Mouse (Mus musculus): ENCODE measurements around the gene Pla2g6. TPM values are rescaled to one million over a fixed set of nuclear protein-coding genes. Genes with fewer than 3 reads are reported as not detected.

The Pla2g6 gene
- polyA plus RNA-seq, 1 experiment: 13.0 TPM

DNA sequence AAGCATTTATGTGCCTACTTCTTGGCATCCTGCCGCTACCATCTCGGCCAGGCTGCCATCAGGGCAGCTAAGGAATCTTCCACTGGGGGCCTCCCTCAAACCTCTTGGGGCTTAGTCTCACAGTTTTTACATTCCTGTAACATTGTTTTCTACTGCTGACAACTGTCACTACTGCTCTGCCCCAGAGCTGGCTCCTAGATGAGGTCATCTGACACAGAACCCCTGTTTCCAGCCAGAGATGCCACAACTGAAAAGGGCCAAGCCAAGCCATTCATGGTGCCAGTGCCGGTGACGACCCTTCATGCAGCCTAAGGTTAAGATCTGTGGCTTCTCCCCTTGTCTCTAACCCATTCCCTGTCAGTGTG lies 4.4 kb downstream of the Pla2g6 start:
- Histone ChIP-seq H3K27ac (ENCODE audit: control insufficient read depth, insufficient read depth, low read depth, low read length, poor library complexity) (peak overlapping the region; percentile 59), H3K4me1 (ENCODE audit: control insufficient read depth, insufficient read depth, low read length) (peaks cover 11% of the 10 kb centered on the region; the same call in 1 of the 2 replicates), H3K4me3 (replicated peaks; ENCODE audit: control insufficient read depth, low read depth, low read length) (no peak overlapping the region)
- no peak for TF ChIP-seq POLR2A (IDR thresholded peaks at IDR 0.05; ENCODE audit: borderline replicate concordance, control insufficient read depth, low read depth, low read length)
- no peak for TF ChIP-seq CTCF (IDR thresholded peaks at IDR 0.05; ENCODE audit: control insufficient read depth, insufficient read depth, low read length)
- WGBS: 52% methylated on average over 4 of the region's 4 CpGs

DNA sequence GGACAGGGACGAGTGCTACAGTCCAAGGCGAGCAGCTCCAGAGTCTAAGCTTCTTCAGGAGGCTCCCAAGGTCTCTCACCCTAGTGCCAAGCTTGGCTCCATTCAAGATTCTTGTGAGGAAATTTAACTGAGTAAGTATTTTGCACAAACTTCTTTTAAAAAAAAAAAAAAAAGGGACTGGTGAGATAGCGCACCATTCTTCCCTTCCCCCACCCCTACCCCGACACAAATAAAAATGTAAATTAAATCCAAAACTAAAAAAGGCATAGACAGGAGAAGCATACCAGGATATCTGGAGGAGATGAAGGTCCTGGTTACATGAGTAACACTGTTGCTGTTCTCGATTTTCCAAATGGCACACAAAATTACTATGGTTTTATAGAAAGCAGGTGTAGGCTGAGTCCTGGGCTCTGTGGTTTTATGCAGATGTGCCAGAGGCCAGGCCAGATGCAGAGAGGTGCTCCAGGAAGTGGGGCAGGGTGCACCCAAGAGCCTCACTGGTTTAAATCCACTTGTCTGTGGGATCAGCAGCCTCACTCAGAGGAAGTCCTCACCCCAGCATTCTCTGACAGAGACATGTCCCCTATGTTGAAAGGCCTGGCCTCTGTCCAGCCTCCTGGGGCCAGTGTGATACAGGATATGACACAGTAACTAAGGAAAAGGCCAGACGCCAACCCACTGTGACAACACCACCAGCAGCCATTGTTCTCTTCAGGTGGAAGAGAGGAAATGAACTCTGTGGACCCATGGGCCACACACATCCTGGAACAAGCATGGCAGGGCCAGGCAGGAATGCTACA lies 5.0 kb downstream of the Pla2g6 start:
- TF ChIP-seq CTCF (IDR thresholded peaks at IDR 0.05; ENCODE audit: control insufficient read depth, insufficient read depth, low read length): no peak
- TF ChIP-seq POLR2A (IDR thresholded peaks at IDR 0.05; ENCODE audit: borderline replicate concordance, control insufficient read depth, low read depth, low read length): no peak
- H3K27ac ChIP-seq (ENCODE audit: control insufficient read depth, insufficient read depth, low read depth, low read length, poor library complexity): peak overlapping the region; percentile 59
- 20% methylated on average over 6 of the region's 6 CpGs for WGBS
- H3K4me1 ChIP-seq (ENCODE audit: control insufficient read depth, insufficient read depth, low read length): peaks cover 11% of the 10 kb centered on the region; the same call in 1 of the 2 replicates
- H3K4me3 ChIP-seq (replicated peaks; ENCODE audit: control insufficient read depth, low read depth, low read length): no peak overlapping the region

DNA sequence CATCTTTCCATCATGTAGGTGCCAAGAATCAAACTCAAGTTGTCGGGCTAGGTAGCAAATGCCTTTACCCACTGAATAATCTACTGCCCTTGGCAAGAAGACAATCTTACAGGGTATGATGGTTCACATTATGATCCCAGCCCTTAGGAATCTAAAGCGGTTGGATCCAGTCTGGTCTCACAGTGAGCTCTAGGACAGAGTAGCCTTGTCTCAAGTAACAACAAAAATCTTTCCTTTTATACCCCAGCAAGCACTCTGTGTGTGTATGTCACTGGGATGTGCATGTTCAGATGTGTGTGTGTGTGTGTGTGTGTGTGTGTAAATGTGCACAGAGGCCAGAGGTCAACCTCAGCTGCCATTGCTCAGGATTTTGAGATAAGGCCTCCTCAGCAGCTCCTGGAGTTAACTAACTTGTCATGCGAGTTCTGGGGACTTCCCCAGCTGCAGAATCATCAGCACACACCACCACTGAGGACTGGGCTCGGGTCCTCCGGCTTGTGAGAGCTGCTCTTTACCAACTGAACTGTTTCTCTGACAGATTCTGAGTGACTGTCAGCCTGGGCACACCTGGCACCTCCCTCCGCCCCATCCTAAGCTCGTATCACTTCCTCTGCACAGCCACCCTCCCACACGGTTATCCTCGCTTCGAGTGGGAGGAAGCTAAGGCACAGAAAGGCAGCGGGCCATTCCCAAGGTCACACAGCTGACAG lies 5.8 kb downstream of the Pla2g6 start:
- WGBS: 34% methylated on average over 11 of the region's 11 CpGs
- peaks cover 11% of the 10 kb centered on the region; the same call in 1 of the 2 replicates for H3K4me1 ChIP-seq (ENCODE audit: control insufficient read depth, insufficient read depth, low read length)

DNA sequence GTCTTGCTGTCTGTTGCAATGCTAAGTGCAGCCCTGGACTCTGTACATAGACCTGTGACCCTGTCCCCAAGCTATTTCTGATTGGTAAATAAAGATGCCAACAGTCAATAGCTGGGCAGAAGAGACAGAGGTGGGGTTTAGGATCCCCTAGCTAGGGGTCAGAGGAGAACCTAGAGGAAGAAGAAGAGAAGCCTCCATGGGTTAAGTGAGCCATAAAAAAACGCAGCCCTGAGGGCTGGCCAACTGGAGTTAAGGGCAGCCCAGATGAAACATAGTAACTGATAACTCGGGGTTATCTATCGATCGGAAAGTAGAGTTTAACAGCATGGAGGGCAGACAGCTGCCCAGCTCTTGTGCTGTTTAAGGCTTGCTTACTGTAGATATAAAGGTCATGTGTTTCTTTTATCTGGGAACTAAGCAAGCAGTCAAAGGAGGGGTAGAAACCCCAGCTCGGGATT lies 6.4 kb downstream of the Pla2g6 start:
- TF ChIP-seq POLR2A (IDR thresholded peaks at IDR 0.05; ENCODE audit: borderline replicate concordance, control insufficient read depth, low read depth, low read length) (no peak), CTCF (IDR thresholded peaks at IDR 0.05; ENCODE audit: control insufficient read depth, insufficient read depth, low read length) (no peak)
- 67% methylated on average over 5 of the region's 5 CpGs for WGBS
- Histone ChIP-seq H3K27ac (ENCODE audit: control insufficient read depth, insufficient read depth, low read depth, low read length, poor library complexity) (no peak overlapping the region), H3K4me3 (replicated peaks; ENCODE audit: control insufficient read depth, low read depth, low read length) (no peak overlapping the region), H3K4me1 (ENCODE audit: control insufficient read depth, insufficient read depth, low read length) (peaks cover 11% of the 10 kb centered on the region; the same call in 1 of the 2 replicates)

More for the DNA sequence above, 5.8 kb downstream of the Pla2g6 start:
- Histone ChIP-seq H3K27ac (ENCODE audit: control insufficient read depth, insufficient read depth, low read depth, low read length, poor library complexity) (no peak overlapping the region; the same call in 1 of the 2 replicates), H3K4me3 (replicated peaks; ENCODE audit: control insufficient read depth, low read depth, low read length) (no peak overlapping the region)
- no peak for TF ChIP-seq POLR2A (IDR thresholded peaks at IDR 0.05; ENCODE audit: borderline replicate concordance, control insufficient read depth, low read depth, low read length)
- TF ChIP-seq CTCF (IDR thresholded peaks at IDR 0.05; ENCODE audit: control insufficient read depth, insufficient read depth, low read length): no peak

DNA sequence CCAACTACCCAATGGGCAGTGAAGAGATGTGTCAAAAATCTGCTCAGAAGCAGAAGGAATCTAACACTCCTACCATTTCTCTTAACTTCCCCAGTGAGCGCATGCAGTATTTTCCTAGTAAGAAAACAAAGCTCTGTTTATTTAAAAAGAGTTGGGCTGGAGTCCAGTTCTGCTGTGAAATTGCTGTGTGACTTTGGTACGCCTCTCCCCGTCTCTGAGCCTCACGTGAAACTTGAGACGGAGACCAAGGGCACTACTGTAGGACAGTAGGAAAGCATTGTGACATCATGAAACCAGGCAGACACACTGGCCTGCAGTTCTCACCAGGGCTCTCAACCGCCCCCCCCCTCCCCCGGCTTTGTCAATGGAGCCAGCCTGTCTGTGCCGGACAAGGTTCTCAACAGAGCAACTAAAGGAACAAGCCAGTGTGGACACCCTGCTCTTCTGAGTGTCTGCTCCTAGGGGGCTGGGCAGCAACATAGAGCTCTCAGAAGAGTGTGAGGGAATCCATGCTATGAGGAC lies 14.3 kb downstream of the Pla2g6 start:
- Histone ChIP-seq H3K27ac (ENCODE audit: control insufficient read depth, insufficient read depth, low read depth, low read length, poor library complexity) (no peak overlapping the region), H3K4me1 (ENCODE audit: control insufficient read depth, insufficient read depth, low read length) (no peaks in the 10 kb centered on the region), H3K4me3 (replicated peaks; ENCODE audit: control insufficient read depth, low read depth, low read length) (no peak overlapping the region)
- TF ChIP-seq CTCF (IDR thresholded peaks at IDR 0.05; ENCODE audit: control insufficient read depth, insufficient read depth, low read length): no peak
- no peak for TF ChIP-seq POLR2A (IDR thresholded peaks at IDR 0.05; ENCODE audit: borderline replicate concordance, control insufficient read depth, low read depth, low read length)
- 91% methylated on average over 8 of the region's 8 CpGs for WGBS

DNA sequence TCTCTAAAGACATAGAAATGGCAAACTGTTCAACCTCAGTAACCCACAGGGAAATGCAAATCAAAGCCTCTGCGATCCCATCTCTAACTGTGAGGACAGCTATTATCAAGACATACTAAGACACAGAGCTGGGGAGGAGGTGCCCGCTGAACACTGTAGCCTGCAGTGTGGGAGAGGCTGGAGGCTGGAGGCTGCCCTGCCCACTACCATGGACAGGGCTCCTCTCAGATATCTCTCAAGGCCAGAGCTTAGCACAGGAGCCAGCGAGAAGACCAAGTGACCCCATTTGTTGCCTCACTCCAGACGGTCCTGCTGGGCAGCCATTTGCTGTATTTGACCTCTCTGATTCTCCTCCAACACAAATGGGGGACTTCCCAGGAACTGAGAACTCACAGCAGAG lies 20.3 kb downstream of the Pla2g6 start:
- TF ChIP-seq CTCF (IDR thresholded peaks at IDR 0.05; ENCODE audit: control insufficient read depth, insufficient read depth, low read length) (no peak), POLR2A (IDR thresholded peaks at IDR 0.05; ENCODE audit: borderline replicate concordance, control insufficient read depth, low read depth, low read length) (no peak)
- no peak overlapping the region for H3K27ac ChIP-seq (ENCODE audit: control insufficient read depth, insufficient read depth, low read depth, low read length, poor library complexity)
- no peak overlapping the region for H3K4me3 ChIP-seq (replicated peaks; ENCODE audit: control insufficient read depth, low read depth, low read length)
- H3K4me1 ChIP-seq (ENCODE audit: control insufficient read depth, insufficient read depth, low read length): no peaks in the 10 kb centered on the region
- 84% methylated on average over 4 of the region's 4 CpGs for WGBS

DNA sequence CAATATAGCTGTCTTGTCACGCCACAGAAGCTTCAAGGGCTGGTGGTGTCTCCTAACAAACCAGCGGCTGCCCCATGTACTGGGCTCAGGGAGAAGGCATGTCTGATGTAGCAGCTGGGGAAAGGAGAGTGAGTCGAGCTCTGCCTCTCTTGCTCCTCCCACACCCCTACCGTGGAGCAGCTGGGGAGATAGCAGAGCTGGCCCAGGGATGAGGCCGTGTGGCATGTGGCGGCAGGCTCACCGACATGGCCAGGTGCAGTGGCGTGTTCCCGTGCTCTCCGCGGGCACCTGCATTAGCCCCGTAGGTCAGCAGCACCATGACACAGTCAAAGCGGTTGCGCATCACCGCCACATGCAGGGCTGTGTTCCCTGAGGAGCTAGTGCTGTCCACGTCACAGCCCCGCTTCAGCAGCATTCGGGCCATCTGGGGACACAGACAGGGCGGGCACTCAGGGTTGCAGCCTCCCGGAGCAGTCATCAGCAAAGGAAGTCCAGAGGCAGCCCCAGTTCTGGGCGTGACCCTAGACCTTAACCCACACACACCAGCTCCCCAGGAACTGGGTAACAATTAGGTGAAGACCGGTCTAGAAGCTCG lies 22.1 kb downstream of the Pla2g6 start:
- Histone ChIP-seq H3K4me1 (ENCODE audit: control insufficient read depth, insufficient read depth, low read length) (no peaks in the 10 kb centered on the region), H3K27ac (ENCODE audit: control insufficient read depth, insufficient read depth, low read depth, low read length, poor library complexity) (no peak overlapping the region), H3K4me3 (replicated peaks; ENCODE audit: control insufficient read depth, low read depth, low read length) (no peak overlapping the region)
- no peak for TF ChIP-seq CTCF (IDR thresholded peaks at IDR 0.05; ENCODE audit: control insufficient read depth, insufficient read depth, low read length)
- TF ChIP-seq POLR2A (IDR thresholded peaks at IDR 0.05; ENCODE audit: borderline replicate concordance, control insufficient read depth, low read depth, low read length): no peak; the same call in 1 of the 2 replicates
- 85% methylated on average over 23 of the region's 23 CpGs for WGBS

DNA sequence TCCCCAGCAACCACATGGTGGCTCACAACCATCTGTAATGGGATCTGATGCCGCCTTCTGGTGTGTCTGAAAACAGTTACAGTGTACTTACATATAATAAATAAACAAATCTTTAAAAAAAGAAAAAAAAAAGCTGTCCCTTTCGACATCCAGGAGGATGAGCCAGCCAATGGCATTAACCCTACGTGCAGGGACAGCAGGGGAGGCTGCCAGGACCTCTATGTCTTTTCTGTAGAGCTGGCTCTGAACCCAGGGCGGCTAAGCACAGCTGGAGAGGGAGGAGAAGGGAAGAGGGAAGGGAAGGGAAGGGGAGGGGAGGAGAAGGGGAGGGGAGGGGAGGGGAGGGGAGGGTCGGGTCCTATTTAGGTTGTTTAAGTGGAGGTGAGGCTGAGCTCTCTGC lies 23.4 kb downstream of the Pla2g6 start:
- no peaks in the 10 kb centered on the region for H3K4me1 ChIP-seq (ENCODE audit: control insufficient read depth, insufficient read depth, low read length)
- WGBS: 61% methylated on average over 5 of the region's 5 CpGs
- no peak overlapping the region for H3K27ac ChIP-seq (ENCODE audit: control insufficient read depth, insufficient read depth, low read depth, low read length, poor library complexity)
- TF ChIP-seq CTCF (IDR thresholded peaks at IDR 0.05; ENCODE audit: control insufficient read depth, insufficient read depth, low read length) (no peak), POLR2A (IDR thresholded peaks at IDR 0.05; ENCODE audit: borderline replicate concordance, control insufficient read depth, low read depth, low read length) (no peak)
- no peak overlapping the region for H3K4me3 ChIP-seq (replicated peaks; ENCODE audit: control insufficient read depth, low read depth, low read length)
